Mouse (Mus musculus): ENCODE data around the gene Ccdc69. TPM values are rescaled to one million over a fixed set of nuclear protein-coding genes. Genes with fewer than 3 reads are reported as not detected.

Ccdc69 gene
- polyA plus RNA-seq, 1 experiment = 2.0 TPM

GRCm38 (mm10) chr11:55071344-55071743, 6.6 kb downstream of the Ccdc69 start:
- 0 out of 2 replicates have a peak, but pooled peaks cover 2% of the 10 kb centered on the region for H3K4me1 ChIP-seq (ENCODE audit: control insufficient read depth, insufficient read depth, low read length)
- no peaks in the 10 kb centered on the region for H3K36me3 ChIP-seq (ENCODE audit: control insufficient read depth, insufficient read depth, low read length)
- H3K4me3 ChIP-seq (ENCODE audit: insufficient read depth, low read depth, low read length) = no peak overlapping the region
- H3K27ac ChIP-seq (ENCODE audit: insufficient read depth, low read depth, low read length) = no peak overlapping the region
- H3K27me3 ChIP-seq (replicated peaks; ENCODE audit: control insufficient read depth, insufficient read depth, low read length) = no peaks in the 10 kb centered on the region
- no peak for TF ChIP-seq CTCF (conservative IDR thresholded peaks at IDR 0.05; ENCODE audit: insufficient read depth, insufficient read length, low read depth, low read length)
- no peak for TF ChIP-seq POLR2A (IDR thresholded peaks at IDR 0.05; ENCODE audit: low read depth, low read length)
- DNase-seq = no peak
- 95% methylated on average over 5 of the region's 5 CpGs for WGBS

GRCm38 (mm10) chr11:55069023-55069422, 8.9 kb downstream of the Ccdc69 start:
- no peak overlapping the region for H3K4me3 ChIP-seq (ENCODE audit: insufficient read depth, low read depth, low read length)
- H3K27ac ChIP-seq (ENCODE audit: insufficient read depth, low read depth, low read length) = no peak overlapping the region
- no peak for TF ChIP-seq CTCF (conservative IDR thresholded peaks at IDR 0.05; ENCODE audit: insufficient read depth, insufficient read length, low read depth, low read length)
- TF ChIP-seq POLR2A (IDR thresholded peaks at IDR 0.05; ENCODE audit: low read depth, low read length) = no peak
- no peaks in the 10 kb centered on the region for H3K27me3 ChIP-seq (replicated peaks; ENCODE audit: control insufficient read depth, insufficient read depth, low read length)
- 65% methylated on average over 2 of the region's 2 CpGs for WGBS
- H3K4me1 ChIP-seq (ENCODE audit: control insufficient read depth, insufficient read depth, low read length) = no peaks in the 10 kb centered on the region
- no peaks in the 10 kb centered on the region for H3K36me3 ChIP-seq (ENCODE audit: control insufficient read depth, insufficient read depth, low read length)
- no peak for DNase-seq

- Histone ChIP-seq H3K27ac (ENCODE audit: insufficient read depth, low read depth, low read length) (no peak overlapping the region), H3K4me1 (ENCODE audit: control insufficient read depth, insufficient read depth, low read length) (no peaks in the 10 kb centered on the region), H3K36me3 (ENCODE audit: control insufficient read depth, insufficient read depth, low read length) (no peaks in the 10 kb centered on the region), H3K4me3 (ENCODE audit: insufficient read depth, low read depth, low read length) (no peak overlapping the region), H3K27me3 (replicated peaks; ENCODE audit: control insufficient read depth, insufficient read depth, low read length) (no peaks in the 10 kb centered on the region)
- TF ChIP-seq POLR2A (IDR thresholded peaks at IDR 0.05; ENCODE audit: low read depth, low read length) (no peak), CTCF (conservative IDR thresholded peaks at IDR 0.05; ENCODE audit: insufficient read depth, insufficient read length, low read depth, low read length) (no peak)
- DNase-seq = no peak
- WGBS = 75% methylated on average over 4 of the region's 4 CpGs
Measured at GRCm38 (mm10) chr11:55066921-55067320, 11.0 kb downstream of the Ccdc69 start.

DNA sequence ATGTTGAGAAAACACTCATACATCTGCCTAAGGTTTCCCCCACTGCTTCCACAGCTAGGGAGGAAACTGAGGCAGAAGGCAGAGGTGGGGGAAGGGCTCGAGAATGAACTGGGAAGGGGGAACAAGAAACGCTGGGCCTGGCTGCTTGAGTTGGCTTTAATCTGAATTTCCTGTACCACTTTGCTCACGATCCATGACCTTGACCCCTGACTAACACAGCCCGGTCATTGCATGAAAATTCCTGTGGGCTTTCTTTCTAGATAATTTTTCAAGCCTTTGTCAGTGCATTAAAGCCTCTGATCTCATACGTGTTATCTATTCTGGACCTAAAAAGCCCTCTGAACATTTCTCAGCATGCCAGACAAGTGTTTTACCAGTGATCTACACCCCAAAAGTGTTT, 15.1 kb downstream of the Ccdc69 start:
- 36% methylated on average over 5 of the region's 5 CpGs for WGBS
- Histone ChIP-seq H3K27me3 (replicated peaks; ENCODE audit: control insufficient read depth, insufficient read depth, low read length) (no peaks in the 10 kb centered on the region), H3K36me3 (ENCODE audit: control insufficient read depth, insufficient read depth, low read length) (no peaks in the 10 kb centered on the region), H3K27ac (ENCODE audit: insufficient read depth, low read depth, low read length) (no peak overlapping the region), H3K4me3 (ENCODE audit: insufficient read depth, low read depth, low read length) (no peak overlapping the region), H3K4me1 (ENCODE audit: control insufficient read depth, insufficient read depth, low read length) (no peaks in the 10 kb centered on the region)
- no peak for TF ChIP-seq POLR2A (IDR thresholded peaks at IDR 0.05; ENCODE audit: low read depth, low read length)
- TF ChIP-seq CTCF (conservative IDR thresholded peaks at IDR 0.05; ENCODE audit: insufficient read depth, insufficient read length, low read depth, low read length) = no peak
- no peak for DNase-seq

DNA sequence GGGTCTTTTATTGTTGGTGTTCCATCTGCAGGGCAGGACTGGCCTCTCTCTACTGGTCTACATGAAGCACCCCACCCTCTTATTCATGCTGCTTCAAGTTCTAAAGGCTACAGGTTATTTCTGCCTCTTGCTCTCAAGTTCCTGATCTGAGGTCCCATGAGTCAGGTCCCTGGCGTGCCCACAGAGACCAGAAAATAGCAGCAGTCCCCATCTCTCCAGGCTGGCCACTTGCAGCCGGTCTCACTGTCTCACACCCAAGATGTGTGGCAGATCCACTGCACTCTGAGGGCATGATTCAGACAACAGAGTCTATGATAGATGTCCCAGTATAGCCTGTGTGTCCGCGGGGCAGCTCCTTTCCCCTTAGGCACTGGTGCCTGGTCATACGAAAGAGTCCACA, 17.1 kb downstream of the Ccdc69 start:
- no peak for DNase-seq
- H3K27me3 ChIP-seq (replicated peaks; ENCODE audit: control insufficient read depth, insufficient read depth, low read length) = no peaks in the 10 kb centered on the region
- TF ChIP-seq POLR2A (IDR thresholded peaks at IDR 0.05; ENCODE audit: low read depth, low read length) = no peak
- no peak for TF ChIP-seq CTCF (conservative IDR thresholded peaks at IDR 0.05; ENCODE audit: insufficient read depth, insufficient read length, low read depth, low read length)
- WGBS = 95% methylated on average over 5 of the region's 5 CpGs
- no peak overlapping the region for H3K27ac ChIP-seq (ENCODE audit: insufficient read depth, low read depth, low read length)
- H3K36me3 ChIP-seq (ENCODE audit: control insufficient read depth, insufficient read depth, low read length) = no peaks in the 10 kb centered on the region
- H3K4me3 ChIP-seq (ENCODE audit: insufficient read depth, low read depth, low read length) = no peak overlapping the region
- H3K4me1 ChIP-seq (ENCODE audit: control insufficient read depth, insufficient read depth, low read length) = no peaks in the 10 kb centered on the region

DNA sequence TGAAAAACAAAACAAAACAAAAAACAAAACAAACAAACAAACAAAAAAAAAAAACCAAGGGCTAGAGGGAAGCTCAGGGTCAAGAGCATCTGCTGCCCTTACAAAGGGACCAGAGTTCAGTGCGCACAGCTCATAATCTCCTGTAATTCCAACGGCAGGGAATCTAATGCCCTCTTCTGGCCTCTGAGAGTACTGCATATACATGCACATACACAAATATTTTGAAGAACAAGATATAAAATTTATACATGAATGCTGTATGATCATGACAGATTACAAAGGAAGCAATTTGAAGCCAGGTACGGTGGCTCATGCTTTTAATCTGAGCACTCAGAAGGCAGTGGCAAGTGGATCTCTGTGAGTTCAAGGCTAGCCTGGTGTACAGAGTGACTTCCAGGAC, 20.4 kb downstream of the Ccdc69 start:
- no peak for DNase-seq
- H3K4me3 ChIP-seq (ENCODE audit: insufficient read depth, low read depth, low read length) = no peak overlapping the region
- TF ChIP-seq CTCF (conservative IDR thresholded peaks at IDR 0.05; ENCODE audit: insufficient read depth, insufficient read length, low read depth, low read length) = no peak
- TF ChIP-seq POLR2A (IDR thresholded peaks at IDR 0.05; ENCODE audit: low read depth, low read length) = no peak
- 87% methylated on average over 3 of the region's 3 CpGs for WGBS
- no peaks in the 10 kb centered on the region for H3K4me1 ChIP-seq (ENCODE audit: control insufficient read depth, insufficient read depth, low read length)
- H3K27me3 ChIP-seq (replicated peaks; ENCODE audit: control insufficient read depth, insufficient read depth, low read length) = no peaks in the 10 kb centered on the region
- no peak overlapping the region for H3K27ac ChIP-seq (ENCODE audit: insufficient read depth, low read depth, low read length)
- H3K36me3 ChIP-seq (ENCODE audit: control insufficient read depth, insufficient read depth, low read length) = no peaks in the 10 kb centered on the region

GRCm38 (mm10) chr11:55050837-55051510, 27.0 kb downstream of the Ccdc69 start:
- WGBS = 54% methylated on average over 7 of the region's 7 CpGs
- Histone ChIP-seq H3K27ac (ENCODE audit: insufficient read depth, low read depth, low read length) (peak overlapping the region; percentile 9; the same call in 1 of the 2 replicates), H3K27me3 (replicated peaks; ENCODE audit: control insufficient read depth, insufficient read depth, low read length) (no peaks in the 10 kb centered on the region), H3K4me3 (ENCODE audit: insufficient read depth, low read depth, low read length) (no peak overlapping the region), H3K4me1 (ENCODE audit: control insufficient read depth, insufficient read depth, low read length) (no peaks in the 10 kb centered on the region; the same call in 1 of the 2 replicates), H3K36me3 (ENCODE audit: control insufficient read depth, insufficient read depth, low read length) (no peaks in the 10 kb centered on the region)
- DNase-seq = peak; percentile 49
- no peak for TF ChIP-seq POLR2A (IDR thresholded peaks at IDR 0.05; ENCODE audit: low read depth, low read length)
- no peak for TF ChIP-seq CTCF (conservative IDR thresholded peaks at IDR 0.05; ENCODE audit: insufficient read depth, insufficient read length, low read depth, low read length)

All from kidney, adult 2 months (tissue).